Mouse (Mus musculus) neutrophil, adult 59 days (primary cell): Measurements from ENCODE around the gene Olfr733. TPM values are rescaled to one million over a fixed set of nuclear protein-coding genes. Genes with fewer than 3 reads are reported as not detected.

Source experiments
- total RNA-seq, 2 experiments: library from RNA; stranded (reverse); gene quantifications; 1 replicate in 1 of 2; 2 replicates in 1 of 2; pipeline ENCODE4 v1.2.4; 2023

Olfr733 gene
- total RNA-seq: not detected

DNA sequence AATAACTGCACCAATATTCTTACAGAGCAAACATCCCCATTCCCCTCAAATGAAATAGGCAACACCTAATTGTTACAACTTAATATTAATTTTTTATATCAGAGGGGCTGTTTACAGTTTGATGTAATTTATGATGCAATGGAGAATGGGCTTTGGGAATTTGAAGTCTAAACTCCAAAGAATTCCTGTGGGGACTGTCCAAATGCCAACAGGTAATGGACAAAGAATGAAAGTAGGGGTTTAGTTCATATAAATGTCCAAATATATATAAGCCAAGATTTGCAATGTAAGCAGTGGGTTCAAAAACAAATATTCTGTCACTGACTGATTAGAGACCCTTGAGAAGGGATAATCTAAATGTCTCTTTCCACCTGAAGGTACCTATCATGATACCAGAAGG, at the start of gene Olfr733:
Olfr733 (minus strand) TSS at position 101 of the 400 bp plus-strand sequence.

DNA sequence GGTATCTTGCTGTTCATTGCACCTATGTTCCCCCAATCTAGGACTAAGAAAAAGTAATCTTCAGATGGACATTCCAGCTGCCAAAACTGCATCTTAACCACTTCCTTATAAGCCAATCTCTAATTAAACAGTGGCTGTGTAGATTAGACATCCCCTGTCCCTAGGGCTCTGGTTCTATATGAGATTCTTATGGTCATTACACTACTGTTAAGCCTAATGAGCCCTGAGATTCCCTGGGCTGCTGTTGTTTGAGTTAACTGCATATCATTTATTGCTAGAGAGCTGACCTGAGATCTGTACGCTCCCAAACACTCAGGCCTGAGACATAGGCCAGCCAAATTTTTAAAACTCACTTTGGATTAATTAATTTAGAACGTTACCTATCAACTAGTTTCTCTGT, 47.5 kb upstream of the Olfr733 start, which contains the start of gene Olfr735:
Olfr735 (minus strand) TSS at position 77 of the 400 bp plus-strand sequence.

DNA sequence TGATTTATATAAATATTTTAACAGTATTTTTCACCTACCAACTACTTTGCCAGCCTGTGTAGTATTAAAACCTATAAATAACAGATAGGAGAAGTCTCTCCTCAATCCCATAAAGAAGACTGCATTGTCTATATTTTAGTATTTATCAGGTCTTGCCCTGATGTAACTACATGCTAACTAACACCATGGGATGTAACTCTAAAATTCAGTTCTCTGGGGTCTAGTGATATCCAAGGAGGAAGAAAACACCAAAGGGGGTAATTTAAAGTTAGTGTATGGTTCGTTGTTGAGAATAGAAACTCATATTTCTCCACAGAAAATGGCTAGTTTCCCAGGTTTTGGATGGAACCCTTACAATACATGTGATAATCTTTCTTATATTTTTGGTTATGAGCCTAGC, 25.3 kb upstream of the Olfr733 start, which contains the start of gene Olfr734:
Olfr734 (minus strand) TSS at position 101 of the 400 bp plus-strand sequence.

DNA sequence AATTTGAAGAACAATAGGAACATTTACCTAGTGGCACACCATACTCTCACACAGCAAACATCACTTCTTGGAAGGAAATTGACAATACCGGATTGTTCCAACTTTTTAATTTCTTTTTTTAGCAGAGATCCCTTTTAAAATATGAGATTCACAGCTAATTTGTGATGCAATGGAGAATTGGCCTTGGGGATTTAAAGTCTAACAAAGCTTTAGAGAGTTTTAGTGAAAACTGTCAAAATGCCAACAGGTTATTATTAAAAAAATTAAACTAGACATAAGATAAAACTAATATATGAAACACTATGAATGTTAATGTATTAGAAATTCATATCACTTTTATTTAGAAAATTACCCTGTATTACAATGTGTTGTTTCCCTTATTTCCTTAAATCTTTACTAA, 17.2 kb downstream of the Olfr733 start, which contains the start of gene Olfr732:
Olfr732 (minus strand) TSS at position 101 of the 400 bp plus-strand sequence.

Other genes with a start within 250 kb of the Olfr733 start
- not detected for gene Olfr726, start 210.6 kb downstream of the Olfr733 start, total RNA-seq
- not detected for gene Olfr727, start 178.3 kb downstream of the Olfr733 start, total RNA-seq
- gene Olfr728, start 158.8 kb downstream of the Olfr733 start, total RNA-seq: not detected
- gene Olfr729, start 148.6 kb downstream of the Olfr733 start, total RNA-seq: not detected
- not detected for gene Olfr730, start 113.3 kb downstream of the Olfr733 start, total RNA-seq
- not detected for gene Olfr731, start 59.7 kb downstream of the Olfr733 start, total RNA-seq
- not detected for gene Olfr732, start 17.3 kb downstream of the Olfr733 start, total RNA-seq
- not detected for gene Olfr734, start 25.2 kb upstream of the Olfr733 start, total RNA-seq
- not detected for gene Olfr735, start 47.4 kb upstream of the Olfr733 start, total RNA-seq
- gene Tlr11, start 56.4 kb upstream of the Olfr733 start, total RNA-seq: under 1 TPM in 1 of 2 experiments, not detected in 1; 0.29 TPM
- not detected for gene Olfr736, start 79.6 kb upstream of the Olfr733 start, total RNA-seq
- not detected for gene Olfr738, start 106.0 kb upstream of the Olfr733 start, total RNA-seq
- gene Olfr739, start 117.1 kb upstream of the Olfr733 start, total RNA-seq: not detected
- gene Olfr740, start 144.0 kb upstream of the Olfr733 start, total RNA-seq: not detected
- not detected for gene Olfr741, start 171.2 kb upstream of the Olfr733 start, total RNA-seq
- not detected for gene Olfr742, start 202.1 kb upstream of the Olfr733 start, total RNA-seq
- not detected for gene Olfr743, start 220.3 kb upstream of the Olfr733 start, total RNA-seq